Mouse (Mus musculus): ENCODE data around the gene H2afj.
"Not testable (repeated sequence)": the region's sequence is repeated elsewhere in the genome, so short reads cannot be mapped to it uniquely, and the experiment has no call there.

Gene H2afj

DNA sequence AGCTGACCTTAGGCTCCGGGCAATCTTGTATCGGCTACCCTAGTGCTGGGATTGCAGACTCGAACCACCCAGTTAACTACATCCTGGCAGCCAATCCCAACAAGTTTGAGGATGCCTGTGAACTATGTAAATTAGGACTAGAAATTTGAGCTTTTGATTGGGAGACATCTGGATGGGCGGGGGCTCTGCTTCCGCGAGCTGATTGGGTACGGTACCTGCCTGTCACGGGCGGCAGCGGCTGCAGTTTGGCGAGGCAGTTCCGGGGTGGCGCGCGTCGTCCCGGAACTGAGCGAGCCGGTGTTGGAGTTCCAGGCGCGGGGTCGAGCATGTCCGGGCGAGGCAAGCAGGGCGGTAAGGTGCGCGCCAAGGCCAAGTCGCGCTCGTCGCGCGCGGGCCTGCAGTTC lies at the start of gene H2afj:
Gene H2afj (plus strand): TSS at position 231 of the 404 bp plus-strand sequence.
- DNase-seq (ENCODE audit: low spot score in 2 of 2): peak; percentile 99

DNA sequence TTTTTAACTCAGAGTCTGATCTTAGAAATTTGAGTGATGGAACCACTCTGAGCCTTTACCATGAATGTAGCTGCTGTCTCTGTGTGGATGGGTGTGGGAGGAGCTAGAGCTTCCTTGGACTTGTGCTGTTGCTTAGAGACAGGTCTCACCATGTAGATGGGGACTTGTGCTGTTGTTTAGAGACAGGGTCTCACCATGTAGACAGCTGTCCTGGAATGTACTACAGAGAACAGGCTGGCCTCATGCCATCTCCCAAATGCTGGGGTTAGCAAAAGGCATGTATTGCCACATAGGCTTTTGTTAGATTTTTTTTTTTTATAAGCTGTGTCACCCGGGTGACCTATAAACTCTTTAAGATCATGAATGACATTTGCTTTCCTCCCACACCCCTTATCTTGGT lies 44.1 kb upstream of the H2afj start:
- DNase-seq (ENCODE audit: low spot score in 2 of 2): no peak

DNA sequence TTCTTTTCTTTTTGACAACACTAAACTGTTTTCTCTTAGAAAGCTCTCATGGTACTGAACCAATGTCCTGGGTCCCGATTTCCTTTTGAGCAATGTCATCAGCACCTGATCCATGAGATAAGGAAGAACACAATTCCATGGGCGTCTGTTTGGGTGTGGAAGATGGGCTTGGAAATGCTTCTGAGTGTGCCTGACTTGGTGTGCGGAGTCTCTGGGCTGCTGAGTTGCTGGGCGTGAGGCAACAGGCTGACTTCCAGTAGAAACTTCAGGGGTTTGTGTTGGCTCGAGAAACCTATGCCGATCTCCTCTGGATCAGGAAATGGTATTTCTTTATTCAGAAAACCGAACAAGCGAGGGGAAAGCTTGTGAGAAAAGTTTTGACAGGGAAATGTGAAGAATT lies 38.9 kb upstream of the H2afj start:
- no peak for DNase-seq (ENCODE audit: low spot score in 2 of 2)

DNA sequence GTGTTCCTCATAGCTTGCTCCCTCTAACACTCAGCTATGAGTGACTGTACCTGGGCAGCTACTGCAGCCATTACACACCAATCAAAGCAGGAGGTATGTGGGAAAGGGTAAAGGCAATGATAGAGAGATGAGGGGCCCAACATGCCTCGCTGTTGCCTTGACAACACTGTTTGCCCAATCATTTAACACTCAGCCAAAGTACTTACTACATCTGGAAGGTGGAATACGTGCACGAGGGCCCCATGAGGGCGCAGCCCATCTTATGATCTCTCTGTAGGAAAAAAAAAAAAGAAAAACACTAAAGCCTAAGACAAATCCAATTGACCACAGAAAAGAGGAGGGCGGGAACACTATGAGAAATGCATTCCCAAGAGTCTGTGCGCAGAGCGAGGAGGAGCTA lies 38.2 kb upstream of the H2afj start:
- no peak for DNase-seq (ENCODE audit: low spot score in 2 of 2)

DNA sequence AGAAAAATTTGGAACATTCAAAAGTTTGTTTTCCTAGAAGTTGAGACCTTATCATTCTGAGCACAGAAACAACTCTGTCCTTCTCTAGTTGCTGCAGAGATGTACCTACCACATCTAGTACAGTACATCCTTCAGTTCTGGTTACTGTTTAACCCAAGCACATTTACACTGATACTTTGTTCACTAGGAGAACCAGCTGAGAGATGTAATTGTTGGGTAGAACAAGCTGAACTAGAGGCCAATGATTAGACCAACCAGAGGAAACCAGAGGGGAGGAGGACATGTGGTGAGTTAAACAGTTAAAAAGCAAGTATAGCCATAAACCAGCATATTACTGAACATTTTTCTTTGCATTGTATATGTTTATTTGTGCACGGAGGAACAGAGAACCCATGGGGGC lies 31.7 kb upstream of the H2afj start:
- DNase-seq (ENCODE audit: low spot score in 2 of 2): no peak

DNA sequence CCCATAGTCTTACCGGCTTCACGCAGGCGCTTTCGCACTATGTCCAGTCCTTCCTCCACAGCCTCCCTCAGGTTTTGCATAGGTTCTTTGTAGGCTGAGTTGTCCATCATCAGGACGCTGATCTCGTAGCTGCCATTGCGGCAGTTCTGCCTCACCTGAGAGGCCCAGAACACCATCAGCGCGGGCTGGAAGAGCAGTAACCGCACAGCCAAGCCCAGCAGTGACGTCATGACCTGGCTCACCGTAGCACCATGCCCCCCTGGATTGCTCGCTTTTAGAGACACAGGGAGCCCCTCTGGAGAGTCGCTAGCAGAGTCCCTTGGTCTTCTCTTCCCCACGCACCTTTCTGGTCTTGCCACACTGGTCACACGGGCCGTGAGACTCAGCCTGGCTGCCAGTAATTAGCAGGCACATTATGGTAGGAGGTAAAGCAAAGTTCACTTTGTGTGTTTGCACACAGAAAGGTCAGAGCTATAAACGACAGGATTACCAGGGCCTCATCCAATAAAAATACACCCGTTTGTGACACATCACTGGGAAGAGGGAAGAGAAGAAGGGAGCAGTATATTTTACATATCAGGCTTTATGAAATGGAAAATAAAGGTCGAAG lies 26.6 kb upstream of the H2afj start, which contains the start of gene Gucy2c:
Gene Gucy2c (minus strand): TSS at position 389 of the 610 bp plus-strand sequence.
- DNase-seq (ENCODE audit: low spot score in 2 of 2): no peak

DNA sequence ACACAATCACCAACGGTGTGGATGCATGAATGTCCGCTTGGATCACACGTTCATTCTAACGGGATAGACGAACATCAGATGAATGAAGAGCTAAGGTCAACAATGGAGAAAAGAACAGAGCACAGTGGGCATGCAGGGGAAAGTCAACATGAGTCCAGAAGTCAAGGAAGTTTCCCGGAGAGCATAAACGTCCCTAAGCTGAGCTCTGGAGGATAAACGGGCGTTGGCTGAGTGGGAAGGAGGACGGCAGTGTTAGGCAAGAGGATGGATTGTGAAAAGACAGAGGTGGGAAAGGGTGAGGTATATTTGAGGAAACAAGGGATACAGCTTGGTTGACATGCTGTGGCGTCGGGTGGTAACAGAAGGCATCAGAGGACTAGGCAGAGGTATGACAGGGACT lies 25.9 kb upstream of the H2afj start:
- DNase-seq (ENCODE audit: low spot score in 2 of 2): no peak

DNA sequence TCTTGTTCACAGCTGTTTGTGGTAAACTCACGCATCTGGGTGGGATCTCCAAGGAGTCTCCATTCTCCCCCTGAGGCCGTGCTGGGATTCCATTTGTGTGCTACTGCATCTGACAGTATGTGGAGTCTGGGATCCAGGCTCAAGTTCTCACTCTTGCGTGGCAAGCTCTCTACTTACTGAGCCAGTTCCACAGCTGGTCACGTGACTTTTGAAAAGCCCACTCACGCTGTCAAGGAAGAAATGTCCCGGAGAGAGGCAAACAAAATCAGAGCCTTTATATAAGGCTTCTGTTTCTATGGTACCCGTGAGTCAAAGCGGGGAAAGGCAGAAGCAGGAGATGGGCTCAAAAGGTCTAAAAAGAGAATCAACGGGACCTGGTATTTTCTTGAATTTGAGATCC lies 25.3 kb upstream of the H2afj start:
- DNase-seq (ENCODE audit: low spot score in 2 of 2): peak; percentile 20 to 39

DNA sequence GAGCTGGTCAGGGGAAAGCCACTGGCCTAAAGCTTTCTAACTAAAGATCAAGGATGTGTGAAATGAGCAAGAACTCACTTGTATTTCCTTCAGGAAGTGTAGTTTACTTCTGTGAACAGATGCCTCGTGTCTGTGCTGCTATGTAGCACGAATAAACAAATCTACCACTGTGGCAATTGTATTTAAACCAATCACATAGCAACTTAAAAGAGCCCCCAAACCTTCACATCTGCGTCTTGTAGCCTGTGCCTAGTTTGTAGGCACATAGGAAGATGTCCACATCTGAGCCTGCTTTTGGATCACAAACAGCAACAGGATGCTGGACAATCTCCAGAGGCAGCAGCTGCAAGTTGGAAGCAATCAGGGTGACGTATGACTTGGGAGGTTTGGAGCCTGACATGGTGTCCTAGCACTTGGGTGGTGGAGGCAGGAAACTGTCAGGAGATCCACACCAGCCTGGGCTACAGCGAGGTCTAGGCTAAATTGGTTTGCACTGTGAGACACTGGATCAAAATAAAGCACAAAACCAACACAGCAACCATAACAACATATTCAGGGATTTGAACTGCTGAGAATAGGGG lies 18.6 kb upstream of the H2afj start:
- DNase-seq (ENCODE audit: low spot score in 2 of 2): no peak

DNA sequence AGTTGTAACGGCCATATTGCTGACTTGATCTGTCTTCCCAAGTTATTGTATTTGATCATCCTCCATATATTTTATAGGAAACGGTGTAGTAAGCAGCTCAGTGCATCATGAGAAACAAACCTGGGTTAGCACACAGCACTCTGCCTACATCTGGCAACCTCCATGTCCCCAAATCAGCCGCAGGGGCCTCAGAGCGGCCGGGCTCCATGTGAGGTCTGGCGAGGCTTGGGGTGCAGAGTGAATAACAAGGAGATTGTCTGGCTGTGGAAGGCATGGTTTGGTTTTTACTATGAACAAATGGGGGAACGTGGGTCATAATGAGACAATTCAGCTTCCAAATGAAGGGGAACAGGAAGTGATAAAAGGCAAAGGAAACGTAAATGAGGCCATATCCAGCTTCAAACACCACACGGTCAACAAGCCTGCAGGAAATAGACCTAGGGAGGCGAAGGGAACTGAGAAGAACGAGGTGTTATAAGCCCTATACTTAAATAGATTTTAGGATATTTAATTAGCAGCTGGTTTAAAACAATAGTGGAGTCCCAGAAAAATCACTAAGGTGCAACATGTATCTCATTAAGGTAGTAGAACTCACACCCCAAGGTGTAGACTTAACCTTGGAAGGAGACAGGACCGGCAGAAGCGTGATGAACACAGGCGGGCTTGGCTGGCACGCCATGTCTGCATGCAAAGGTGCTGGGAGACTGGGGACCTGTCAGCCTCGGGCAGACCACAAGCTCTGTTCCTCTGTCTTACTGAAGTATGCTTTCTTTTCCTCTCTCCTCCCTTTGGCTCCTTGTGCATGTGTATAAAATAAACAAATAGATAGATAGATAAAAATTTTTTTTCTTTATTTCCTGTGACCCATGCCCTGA lies 14.9 kb upstream of the H2afj start:
- no peak for DNase-seq (ENCODE audit: low spot score in 2 of 2)

DNA sequence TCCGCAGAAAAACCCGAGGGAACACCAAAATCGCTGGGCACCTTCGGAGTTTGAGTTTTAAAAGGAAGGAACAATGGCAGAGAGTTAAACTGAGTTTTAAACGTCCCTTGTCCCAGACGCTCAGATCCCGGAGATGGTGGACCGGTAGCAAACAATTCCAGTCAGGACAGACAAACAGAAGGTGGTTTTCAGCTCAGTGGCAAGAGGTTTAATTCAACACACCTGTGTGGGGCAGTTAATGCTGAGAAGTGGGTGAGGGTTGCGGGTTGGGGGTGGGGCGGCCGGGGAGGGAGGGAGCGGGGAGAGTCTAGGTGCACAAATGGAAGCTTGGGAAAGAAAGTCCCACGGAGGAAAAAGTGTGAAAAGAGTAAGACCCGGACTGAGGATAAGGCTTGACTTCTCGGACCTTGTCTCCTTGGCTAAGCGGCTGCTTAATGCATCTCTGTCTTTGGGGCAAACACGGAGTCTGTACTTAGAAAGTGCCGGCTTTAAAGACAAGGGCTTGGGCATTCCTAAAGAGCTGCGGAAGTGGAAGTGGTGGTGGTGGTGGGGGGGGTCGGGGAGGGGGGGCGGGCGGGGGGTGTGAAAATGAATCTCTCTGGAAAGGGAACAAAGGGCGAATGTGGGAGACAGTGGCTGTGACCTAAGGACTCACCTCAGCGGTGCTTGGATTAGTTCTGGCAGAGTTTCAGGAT lies 14.1 kb upstream of the H2afj start:
- DNase-seq (ENCODE audit: low spot score in 2 of 2): no peak

DNA sequence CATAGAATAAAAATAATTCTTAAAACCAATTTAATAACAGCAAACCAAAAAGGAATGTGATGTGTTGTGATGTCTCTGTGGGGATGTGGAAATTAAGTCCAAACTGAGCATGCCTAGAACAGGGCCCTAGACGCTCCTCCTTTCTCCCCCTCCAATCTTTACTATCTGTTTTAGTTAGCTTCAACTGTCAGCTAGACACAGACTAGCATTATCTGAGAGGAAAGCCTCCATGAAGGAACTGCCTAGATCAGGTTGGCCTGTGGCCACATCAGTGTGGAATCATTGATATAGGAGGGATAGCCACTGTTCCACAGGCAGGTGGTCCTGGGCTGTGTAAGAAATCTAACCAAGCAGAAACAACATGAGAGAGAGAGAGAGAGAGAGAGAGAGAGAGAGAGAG lies 12.9 kb upstream of the H2afj start:
- no peak for DNase-seq (ENCODE audit: low spot score in 2 of 2)

DNA sequence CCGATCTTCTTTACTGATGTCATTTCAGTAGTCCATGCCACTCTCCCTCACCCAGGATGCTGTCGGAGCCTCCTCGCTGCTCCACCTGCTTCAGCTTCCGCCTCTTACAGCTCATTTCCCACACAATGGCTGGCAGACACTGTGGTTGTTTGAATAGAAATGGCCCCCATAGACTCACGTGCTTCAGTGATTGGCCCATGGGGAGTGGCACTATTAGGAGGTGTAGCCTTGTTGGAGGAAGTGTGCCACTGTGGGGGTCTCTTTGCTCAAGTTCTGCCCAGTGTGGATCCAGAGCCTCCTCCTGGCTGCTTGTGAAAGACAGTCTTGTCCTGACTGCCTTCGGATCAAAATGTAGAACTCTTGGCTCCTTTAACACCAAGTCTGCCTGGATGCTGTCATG lies 12.2 kb upstream of the H2afj start:
- no peak for DNase-seq (ENCODE audit: low spot score in 2 of 2)

DNA sequence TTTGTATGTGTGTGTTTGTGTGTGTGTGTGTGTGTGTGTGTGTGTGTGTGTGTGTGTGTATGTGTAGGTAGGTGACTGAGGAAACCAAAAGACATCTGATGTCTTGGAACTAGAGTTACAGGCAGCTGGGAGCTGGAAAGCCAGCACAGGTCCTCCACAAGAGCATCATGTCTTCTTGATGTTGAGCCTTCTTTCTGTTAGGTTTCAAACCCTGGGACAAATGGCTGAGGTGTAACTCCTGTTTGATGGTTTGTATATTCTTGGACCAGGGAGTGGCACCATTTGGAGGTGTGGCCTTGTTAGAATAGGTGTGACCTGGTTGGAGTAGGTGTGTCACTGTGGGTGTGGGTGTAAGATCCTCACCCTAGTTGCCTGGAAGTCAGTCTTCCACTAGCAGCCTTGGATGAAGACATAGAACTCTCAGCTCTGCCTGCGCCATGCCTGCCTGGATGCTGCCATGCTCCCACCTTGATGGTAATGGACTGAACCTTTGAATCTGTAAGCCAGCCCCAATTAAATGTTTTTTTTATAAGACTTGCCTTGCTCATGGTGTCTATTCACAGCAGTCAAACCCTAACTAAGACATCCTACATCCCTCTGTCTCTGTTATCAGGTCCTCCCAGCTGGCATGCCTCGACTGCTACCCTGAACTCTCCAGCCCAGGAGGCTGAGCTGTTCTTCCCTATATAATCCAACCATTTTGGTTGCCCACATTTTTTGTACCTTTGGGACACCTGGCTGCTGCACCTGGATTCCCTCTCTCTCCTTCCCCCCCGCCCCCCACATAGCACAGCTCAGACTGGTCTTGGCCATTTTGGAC lies 10.0 kb upstream of the H2afj start:
- DNase-seq (ENCODE audit: low spot score in 2 of 2): not testable (repeated sequence)

DNA sequence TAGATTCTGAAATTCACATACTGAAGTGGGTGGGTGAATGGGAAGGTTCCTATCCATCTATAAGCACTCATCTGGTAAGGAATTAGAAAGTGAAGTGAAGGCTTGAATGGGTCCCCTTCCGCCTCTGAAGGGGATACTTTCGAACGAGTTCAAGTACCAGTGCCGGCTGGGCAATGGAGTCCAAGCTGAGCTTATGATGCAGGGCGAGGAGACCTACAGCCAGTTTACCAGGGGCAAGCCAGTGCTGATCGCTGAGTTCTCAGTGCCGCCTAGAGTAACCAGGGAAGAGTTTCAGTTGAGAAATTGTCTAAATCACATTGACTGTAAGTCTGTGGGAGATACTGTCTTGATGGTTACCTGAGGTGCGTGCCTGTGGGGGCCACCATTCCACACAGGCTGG lies 7.3 kb upstream of the H2afj start:
- no peak for DNase-seq (ENCODE audit: low spot score in 2 of 2)

DNA sequence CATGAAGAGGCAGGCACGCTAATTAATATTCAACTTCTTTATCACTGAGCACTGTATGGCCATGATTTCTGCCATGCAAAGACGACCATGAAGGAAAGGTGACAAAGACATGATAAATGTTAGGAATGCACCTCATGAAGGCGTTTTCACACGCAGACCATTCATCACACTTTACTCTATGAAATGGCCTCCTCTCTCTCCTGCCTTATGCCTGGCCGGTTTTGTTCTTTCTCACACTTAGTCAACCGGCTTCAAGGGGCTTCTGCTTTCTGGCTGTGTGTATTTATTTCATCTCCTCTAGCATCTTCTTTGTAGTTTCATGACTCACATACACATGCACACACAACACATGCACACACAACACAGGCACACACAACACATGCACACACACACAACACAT lies 6.8 kb upstream of the H2afj start:
- DNase-seq (ENCODE audit: low spot score in 2 of 2): no peak

DNA sequence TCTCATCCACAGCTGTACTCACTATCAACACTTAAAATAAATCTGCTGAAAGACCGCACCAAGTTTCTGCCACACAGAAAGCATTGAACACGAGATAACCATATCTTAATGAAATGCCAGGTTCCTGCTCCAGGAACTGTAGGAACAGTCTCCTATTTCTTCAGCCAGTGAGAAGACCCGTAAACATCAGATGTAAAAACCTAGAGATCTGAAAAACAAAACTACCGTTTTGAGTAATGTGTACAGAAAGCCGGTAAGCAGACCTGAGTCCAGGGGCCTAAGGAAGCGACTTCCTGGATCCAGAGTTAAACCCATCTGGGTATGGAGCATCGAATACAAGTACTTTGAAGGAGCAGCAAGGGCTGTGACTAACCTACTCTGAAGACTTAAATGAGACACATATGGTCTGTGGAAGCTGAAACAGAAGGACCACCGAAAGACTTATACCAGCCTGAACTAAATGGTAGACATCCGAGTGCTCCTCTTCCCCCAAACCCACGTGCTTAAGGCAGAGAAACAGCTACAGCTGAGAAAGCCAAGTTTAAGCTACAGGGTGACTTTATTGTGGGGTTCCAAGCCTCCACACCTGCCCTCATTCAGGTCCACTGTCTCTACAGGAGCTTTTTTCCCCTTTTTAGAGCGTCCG lies 4.8 kb upstream of the H2afj start:
- DNase-seq (ENCODE audit: low spot score in 2 of 2): no peak

DNA sequence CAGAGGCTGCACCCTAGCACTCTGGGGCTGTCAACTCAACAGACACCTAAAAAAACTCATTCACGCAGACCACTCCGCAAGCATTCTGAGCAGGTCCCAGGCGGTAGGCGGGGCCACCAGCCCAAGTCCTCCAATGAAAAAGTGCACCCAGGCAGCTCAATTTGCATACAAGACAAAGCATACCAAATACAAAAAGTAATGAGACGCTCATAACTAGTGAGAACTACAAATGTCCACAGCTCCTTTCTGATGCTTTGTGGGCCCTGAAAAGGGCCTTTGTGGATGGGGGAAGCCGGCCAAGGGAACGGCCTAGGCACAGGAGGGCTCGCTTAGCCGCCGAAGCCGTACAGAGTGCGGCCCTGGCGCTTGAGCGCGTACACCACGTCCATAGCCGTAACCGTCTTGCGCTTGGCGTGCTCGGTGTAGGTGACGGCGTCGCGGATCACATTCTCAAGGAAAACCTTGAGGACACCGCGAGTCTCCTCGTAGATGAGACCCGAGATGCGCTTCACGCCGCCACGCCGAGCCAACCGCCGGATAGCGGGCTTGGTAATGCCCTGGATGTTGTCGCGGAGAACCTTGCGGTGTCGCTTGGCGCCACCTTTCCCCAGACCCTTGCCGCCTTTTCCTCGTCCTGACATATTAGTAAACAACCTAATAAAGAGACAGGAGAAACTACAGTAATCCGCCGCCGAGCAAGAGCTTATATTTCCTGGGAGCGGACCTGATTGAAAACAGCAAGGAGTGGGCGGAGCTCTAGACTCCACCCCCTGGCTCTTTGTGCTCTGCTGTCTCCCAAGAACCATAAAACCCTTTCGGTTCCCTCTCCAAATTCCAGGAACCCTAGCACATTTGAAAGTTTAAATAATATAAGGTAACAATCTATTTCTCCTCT lies 4.1 kb upstream of the H2afj start, which contains the start of gene Hist4h4:
Gene Hist4h4 (minus strand): TSS at position 677 of the 895 bp plus-strand sequence.
- DNase-seq (ENCODE audit: low spot score in 2 of 2): peak; percentile 99 to 100

DNA sequence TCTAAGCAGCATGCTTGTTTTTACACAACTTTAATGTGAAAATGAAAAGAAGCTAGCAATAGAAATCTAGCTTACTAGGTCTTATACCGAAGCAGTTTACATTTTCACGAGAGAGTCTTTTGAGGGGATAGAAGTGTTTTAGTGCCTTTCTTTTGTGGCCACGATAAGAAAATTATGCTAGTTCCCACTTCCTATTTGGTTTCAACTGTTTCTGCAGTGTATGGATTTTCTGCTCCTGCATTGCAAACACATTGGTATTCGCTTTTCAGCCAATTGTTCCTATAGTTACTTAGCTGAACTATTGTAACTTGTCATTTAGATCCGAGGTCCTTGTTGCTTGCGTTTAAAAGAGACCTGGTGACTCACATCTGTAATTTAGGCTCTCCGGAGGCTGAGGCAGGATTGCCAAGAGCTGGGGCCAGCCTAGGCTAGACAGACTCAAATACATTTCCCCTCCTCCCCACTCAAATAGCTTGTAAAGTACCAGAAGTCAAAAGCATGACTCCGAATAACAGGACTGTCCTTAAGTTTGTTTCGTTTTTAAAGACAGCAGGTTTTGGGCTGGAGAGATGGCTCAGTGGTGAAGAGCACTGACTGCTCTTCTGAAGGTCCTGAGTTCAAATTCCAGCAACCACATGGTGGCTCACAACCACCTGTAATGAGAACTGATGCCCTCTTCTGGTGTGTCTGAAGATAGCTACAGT lies 3.2 kb upstream of the H2afj start:
- DNase-seq (ENCODE audit: low spot score in 2 of 2): no peak
